18 mouse cellular contexts compared by ENCODE assay signal in the genomic region with DNA sequence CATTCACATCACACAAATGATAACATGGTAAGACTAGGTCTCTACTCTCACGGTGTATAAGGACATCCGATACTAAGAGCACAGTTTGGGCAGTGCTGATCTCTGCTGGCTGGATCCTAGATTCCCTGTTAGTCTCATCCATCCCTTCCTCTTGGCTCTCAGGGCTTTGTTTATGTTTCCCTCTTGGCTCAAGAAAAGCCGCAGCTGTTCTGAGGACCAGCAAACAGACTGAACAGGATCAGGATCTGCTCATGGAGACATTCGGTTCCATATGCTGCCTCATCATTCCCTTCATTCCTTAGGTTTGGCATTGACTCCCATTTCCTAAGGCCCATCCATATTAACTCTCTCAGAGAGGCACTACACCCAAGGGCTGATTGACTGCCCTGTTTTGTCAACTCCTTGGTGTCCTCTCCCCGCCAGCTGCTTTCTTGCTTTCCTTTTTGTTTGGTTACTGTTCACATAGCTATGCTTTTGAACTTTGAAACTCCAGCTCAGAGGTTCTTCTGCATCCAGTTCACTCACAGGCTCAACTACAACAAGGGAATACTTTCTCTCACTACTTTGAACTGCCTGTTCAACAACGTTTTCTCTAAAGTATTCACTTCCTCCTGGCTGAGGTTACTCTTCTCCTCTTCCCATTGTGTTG.
DNase-seq lines count a peak whose midpoint lies in the region; ATAC-seq and TF ChIP-seq lines count a peak whose summit lies in the region.
"Had no signal": no experiment of that assay in that cellular context is flagged by ENCODE, and none has a peak within 500 bp of the region (broad histone marks: within the 10 kb centered on the region; RNA-seq: fewer than 3 reads in every experiment).

No protein-coding gene starts in this region.

- no peak for TF ChIP-seq POLR2A in kidney, adult 2 months (IDR thresholded peaks at IDR 0.05; ENCODE audit: low read depth, low read length)

- 39% methylated on average over 6 of the region's 6 CpGs for WGBS in lung, embryonic 14.5 days
- 49% methylated on average over 6 of the region's 6 CpGs for WGBS in kidney, adult 2 months
- WGBS in stomach, embryonic 14.5 days: 38% methylated on average over 6 of the region's 6 CpGs
- WGBS in midbrain, embryonic 13.5 days: 84% methylated on average over 6 of the region's 6 CpGs

- H3K4me2 ChIP-seq in lung, embryonic 14.5 days: no peak overlapping the region
- no peak overlapping the region for H3K4me2 ChIP-seq in stomach, embryonic 14.5 days (replicated peaks; ENCODE audit: low read depth, low read length)
- H3K4me2 ChIP-seq in midbrain, embryonic 13.5 days (replicated peaks): no peak overlapping the region
- H3K4me2 ChIP-seq: heart, embryonic 12.5 days; liver, embryonic 15.5 days; neural tube, embryonic 12.5 days had no signal

- no peaks in the 10 kb centered on the region for H3K9me3 ChIP-seq in lung, embryonic 14.5 days (ENCODE audit: low read depth, low read length)
- H3K9me3 ChIP-seq in stomach, embryonic 14.5 days (ENCODE audit: control insufficient read depth, low read depth, low read length): no peaks in the 10 kb centered on the region
- no peaks in the 10 kb centered on the region for H3K9me3 ChIP-seq in midbrain, embryonic 13.5 days
- H3K9me3 ChIP-seq: heart, embryonic 12.5 days; liver, embryonic 15.5 days; neural tube, embryonic 12.5 days had no signal

- peak; percentile 88 for DNase-seq in lung, embryonic 14.5 days
- DNase-seq in lung, adult 18-20 months: no peak
- peak; percentile 82 for DNase-seq in kidney, adult 2 months
- DNase-seq in kidney, postnatal 36 days: peak; percentile 45 to 48
- no peak for DNase-seq in left cerebral cortex, adult 11 months (ENCODE audit: low spot score)
- no peak for DNase-seq in adrenal gland, postnatal 36 days
- DNase-seq: cerebellum, adult 9-11 months; gastrocnemius, postnatal 10 days; midbrain, embryonic 14.5 days; right cerebral cortex, adult 18-20 months; thymus, postnatal 36 days had no signal

- no peaks in the 10 kb centered on the region for H3K36me3 ChIP-seq in lung, embryonic 14.5 days (ENCODE audit: insufficient read depth)
- no peaks in the 10 kb centered on the region for H3K36me3 ChIP-seq in kidney, adult 2 months (ENCODE audit: control insufficient read depth, insufficient read depth, low read length)
- H3K36me3 ChIP-seq in stomach, embryonic 14.5 days (ENCODE audit: control insufficient read depth, insufficient read depth, low read length): no peaks in the 10 kb centered on the region
- no peaks in the 10 kb centered on the region for H3K36me3 ChIP-seq in midbrain, embryonic 13.5 days
- H3K36me3 ChIP-seq: heart, embryonic 12.5 days; liver, embryonic 15.5 days; neural tube, embryonic 12.5 days had no signal

- peak overlapping the region; percentile 49; the same call in 1 of the 2 replicates for H3K27ac ChIP-seq in lung, embryonic 14.5 days (ENCODE audit: low read depth)
- H3K27ac ChIP-seq in kidney, adult 2 months (ENCODE audit: insufficient read depth, low read depth, low read length): peak overlapping the region; percentile 77
- H3K27ac ChIP-seq in stomach, embryonic 14.5 days (ENCODE audit: low read length): no peak overlapping the region
- H3K27ac ChIP-seq in midbrain, embryonic 13.5 days: no peak overlapping the region
- H3K27ac ChIP-seq: liver, embryonic 15.5 days; neural tube, embryonic 12.5 days had no signal

- peak; percentile 97 for ATAC-seq in lung, embryonic 14.5 days (ENCODE audit: insufficient read depth)
- ATAC-seq in stomach, embryonic 14.5 days (ENCODE audit: insufficient number of reproducible peaks, insufficient read depth, low FRiP score, low read depth): peak; percentile 46; the same call in 1 of the 2 replicates
- ATAC-seq in midbrain, embryonic 13.5 days: no peak
- ATAC-seq: CD4-positive, CD25-positive, alpha-beta regulatory T cell, adult 4 months; forebrain, embryonic 16.5 days had no signal

- no peaks in the 10 kb centered on the region for H3K27me3 ChIP-seq in lung, embryonic 14.5 days (ENCODE audit: insufficient read depth, low read length)
- no peaks in the 10 kb centered on the region for H3K27me3 ChIP-seq in kidney, adult 2 months (replicated peaks; ENCODE audit: control insufficient read depth, insufficient read depth, low read length)
- no peaks in the 10 kb centered on the region for H3K27me3 ChIP-seq in stomach, embryonic 14.5 days (ENCODE audit: control insufficient read depth, insufficient read depth, low read length)
- H3K27me3 ChIP-seq in midbrain, embryonic 13.5 days: no peaks in the 10 kb centered on the region
- H3K27me3 ChIP-seq: heart, embryonic 12.5 days; liver, embryonic 15.5 days; neural tube, embryonic 12.5 days had no signal

- H3K9ac ChIP-seq in lung, embryonic 14.5 days: no peak overlapping the region
- no peak overlapping the region for H3K9ac ChIP-seq in stomach, embryonic 14.5 days (replicated peaks; ENCODE audit: low read depth, low read length)
- no peak overlapping the region for H3K9ac ChIP-seq in midbrain, embryonic 13.5 days (replicated peaks)
- H3K9ac ChIP-seq: heart, embryonic 12.5 days; liver, embryonic 15.5 days; neural tube, embryonic 12.5 days had no signal

- H3K4me3 ChIP-seq in lung, embryonic 14.5 days (ENCODE audit: low read depth, low read length): no peak overlapping the region
- H3K4me3 ChIP-seq in kidney, adult 2 months (ENCODE audit: insufficient read depth, low read depth, low read length): no peak overlapping the region
- no peak overlapping the region for H3K4me3 ChIP-seq in stomach, embryonic 14.5 days (ENCODE audit: low read depth, low read length)
- H3K4me3 ChIP-seq in midbrain, embryonic 13.5 days (replicated peaks): no peak overlapping the region
- H3K4me3 ChIP-seq: heart, embryonic 12.5 days; liver, embryonic 15.5 days; neural tube, embryonic 12.5 days had no signal

- TF ChIP-seq CTCF in lung, embryonic 14.5 days (IDR thresholded peaks at IDR 0.05; ENCODE audit: low read depth): no peak
- no peak for TF ChIP-seq CTCF in kidney, adult 2 months (conservative IDR thresholded peaks at IDR 0.05; ENCODE audit: insufficient read depth, insufficient read length, low read depth, low read length)

- no peaks in the 10 kb centered on the region for H3K4me1 ChIP-seq in lung, embryonic 14.5 days (ENCODE audit: insufficient read depth)
- peaks cover 3% of the 10 kb centered on the region; the same call in 1 of the 2 replicates for H3K4me1 ChIP-seq in kidney, adult 2 months (ENCODE audit: control insufficient read depth, insufficient read depth, low read length)
- H3K4me1 ChIP-seq in stomach, embryonic 14.5 days (ENCODE audit: control insufficient read depth, insufficient read depth, low read length): no peaks in the 10 kb centered on the region
- no peaks in the 10 kb centered on the region for H3K4me1 ChIP-seq in midbrain, embryonic 13.5 days (replicated peaks)
- H3K4me1 ChIP-seq: heart, embryonic 12.5 days; liver, embryonic 15.5 days; neural tube, embryonic 12.5 days had no signal

Comparison
In these comparisons a context has a peak if more than half of its experiments do, and no peak if none do; other contexts are left out.
1. DNase-seq: peak in lung, embryonic 14.5 days (single experiment), kidney, adult 2 months (single experiment) and kidney, postnatal 36 days (2 of 2); none in lung, adult 18-20 months (0 of 2), left cerebral cortex, adult 11 months (single experiment) and adrenal gland, postnatal 36 days (0 of 2).
2. H3K27ac ChIP-seq: peak in lung, embryonic 14.5 days (single experiment) and kidney, adult 2 months (single experiment); none in stomach, embryonic 14.5 days (single experiment) and midbrain, embryonic 13.5 days (single experiment).